Mouse (Mus musculus): ENCODE measurements around the gene Mief1.

DNA sequence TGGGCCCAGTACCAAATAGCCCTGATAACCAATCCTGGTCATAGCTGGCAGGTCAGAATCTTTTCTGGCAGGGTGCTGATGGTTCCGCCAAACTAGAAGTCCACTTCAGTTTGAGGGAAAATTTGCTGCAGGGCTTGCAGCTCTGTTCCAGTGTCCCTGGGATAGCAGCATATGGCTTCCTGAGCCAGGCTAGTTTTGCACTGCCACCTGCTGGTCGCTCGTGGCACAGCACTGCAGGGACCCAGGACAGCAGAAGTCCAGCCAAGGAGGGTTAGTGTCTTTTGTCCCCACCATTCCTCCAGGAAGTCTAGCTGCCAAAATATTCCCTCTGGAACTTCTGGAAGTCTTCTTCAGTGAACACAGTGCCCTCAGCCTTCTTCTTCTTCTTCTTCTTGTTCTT is 26.9 kb downstream of the Mief1 start:
- peak; percentile 95 for TF ChIP-seq CTCF (IDR thresholded peaks at IDR 0.05; ENCODE audit: low read depth)
- TF ChIP-seq EP300 (optimal IDR thresholded peaks at IDR 0.05): no peak
